Mouse (Mus musculus) olfactory bulb, adult 2 months (tissue): ENCODE data around the gene Adcy4.

ENCODE experiments used
- CTCF ChIP-seq: fragments of 200-500 bp; IDR thresholded peaks from 2 replicates; pipeline ENCODE4 v1.5.1; 2012; ENCODE audit warnings: low read depth, mild to moderate bottlenecking, low read length, moderate library complexity; ENCODE audit not compliant: insufficient read depth
- POLR2A ChIP-seq: fragments of 200-500 bp; IDR thresholded peaks from 2 replicates; pipeline ENCODE4 v1.6.1; 2012; ENCODE audit warnings: mild to moderate bottlenecking, low read depth, low read length, moderate library complexity; ENCODE audit not compliant: insufficient read depth

DNA sequence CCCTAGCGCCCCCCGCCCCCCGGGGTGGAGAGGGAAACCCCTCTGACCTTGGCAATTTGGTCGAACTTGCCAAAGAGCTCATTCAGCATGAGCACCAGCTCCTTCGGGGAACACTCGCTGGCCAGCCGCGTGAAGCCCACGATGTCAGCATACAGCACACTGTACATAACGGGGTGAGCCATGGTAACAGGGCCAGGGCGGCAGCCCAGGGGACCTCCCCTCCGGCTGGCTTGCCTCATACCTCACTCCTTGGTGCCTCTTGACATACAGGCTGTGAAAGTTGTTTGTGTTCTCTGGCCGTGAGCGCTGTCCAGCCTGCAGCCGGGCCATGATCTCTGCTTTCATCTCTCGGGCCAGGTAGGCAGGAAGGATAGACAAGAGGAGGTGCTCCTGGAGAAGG is 4.2 kb downstream of the Adcy4 start:
- TF ChIP-seq POLR2A (no peak), CTCF (no peak)
